Mouse (Mus musculus): Measurements from ENCODE around the gene Haus3. TPM values are rescaled to one million over a fixed set of nuclear protein-coding genes. Genes with fewer than 3 reads are reported as not detected.

The Haus3 gene
- polyA plus RNA-seq, 1 experiment from 2014 or later, result 13.1 TPM

Other genes with a start within 250 kb of the Haus3 start
- 33.8 and 43.9 TPM in 2 replicates for gene Nelfa, start 233.1 kb downstream of the Haus3 start, polyA plus RNA-seq (2015; fragmentation: Nextera tagmentation; extraction: Ambion mirVana)
- 459 and 621 TPM in 2 replicates for gene Gm1673, start 186.1 kb downstream of the Haus3 start, polyA plus RNA-seq (2015; fragmentation: Nextera tagmentation; extraction: Ambion mirVana)
- gene Nat8l, start 173.5 kb downstream of the Haus3 start, polyA plus RNA-seq (2015; fragmentation: Nextera tagmentation; extraction: Ambion mirVana), result 4.8 and 6.4 TPM in 2 replicates
- gene Poln, start 79 bp downstream of the Haus3 start, polyA plus RNA-seq (2015; fragmentation: Nextera tagmentation; extraction: Ambion mirVana), result 0.31 and 0.52 TPM in 2 replicates
- gene Mxd4, start 18.2 kb upstream of the Haus3 start, polyA plus RNA-seq (2015; fragmentation: Nextera tagmentation; extraction: Ambion mirVana), result 25.7 and 29.7 TPM in 2 replicates
- 6.3 and 7.5 TPM in 2 replicates for gene Zfyve28, start 118.9 kb upstream of the Haus3 start, polyA plus RNA-seq (2015; fragmentation: Nextera tagmentation; extraction: Ambion mirVana)
- gene Cfap99, start 119.1 kb upstream of the Haus3 start, polyA plus RNA-seq (2015; fragmentation: Nextera tagmentation; extraction: Ambion mirVana), result 0.08 TPM in 1 of 2 replicates, not detected in the other
- gene Rnf4, start 166.8 kb upstream of the Haus3 start, polyA plus RNA-seq (2015; fragmentation: Nextera tagmentation; extraction: Ambion mirVana), result 122 and 135 TPM in 2 replicates
- 12.4 and 13.1 TPM in 2 replicates for gene Fam193a, start 200.4 kb upstream of the Haus3 start, polyA plus RNA-seq (2015; fragmentation: Nextera tagmentation; extraction: Ambion mirVana)

All from neural tube, embryonic 15.5 days (tissue).